Mouse (Mus musculus): Measurements from ENCODE around the gene Rpl18a. TPM values are rescaled to one million over a fixed set of nuclear protein-coding genes. Genes with fewer than 3 reads are reported as not detected.
A peak's percentile ranks its signal among the peaks of the same experiment; 100 is the strongest.

Gene Rpl18a
- total RNA-seq (2022), result 1,000 to 10,000 TPM in 2 of 4 experiments, 100 to 1,000 TPM in 2; 935 to 1,159 (median 1,025) TPM

GRCm38 (mm10) chr8:70897021-70897680 is at the start of gene Rpl18a:
Gene Rpl18a (minus strand): TSS chr8:70897412.
- DNase-seq (ENCODE audit: low spot score in 2 of 2), result peak; percentile 91 to 94

- DNase-seq (ENCODE audit: low spot score in 2 of 2), result no peak
Measured at GRCm38 (mm10) chr8:70943187-70943586, 46.0 kb upstream of the Rpl18a start.

- no peak for DNase-seq (ENCODE audit: low spot score in 2 of 2)
Measured at GRCm38 (mm10) chr8:70941478-70941877, 44.3 kb upstream of the Rpl18a start.

- DNase-seq (ENCODE audit: low spot score in 2 of 2), result no peak
Measured at GRCm38 (mm10) chr8:70937200-70937599, 40.0 kb upstream of the Rpl18a start.

- DNase-seq (ENCODE audit: low spot score in 2 of 2), result no peak
Measured at GRCm38 (mm10) chr8:70934786-70935185, 37.6 kb upstream of the Rpl18a start.

- no peak for DNase-seq (ENCODE audit: low spot score in 2 of 2)
Measured at GRCm38 (mm10) chr8:70933036-70933435, 35.8 kb upstream of the Rpl18a start.

- no peak for DNase-seq (ENCODE audit: low spot score in 2 of 2)
Measured at GRCm38 (mm10) chr8:70931731-70932130, 34.5 kb upstream of the Rpl18a start.

- DNase-seq (ENCODE audit: low spot score in 2 of 2), result no peak
Measured at GRCm38 (mm10) chr8:70928778-70929322, 31.6 kb upstream of the Rpl18a start.

- no peak for DNase-seq (ENCODE audit: low spot score in 2 of 2)
Measured at GRCm38 (mm10) chr8:70928096-70928495, 30.9 kb upstream of the Rpl18a start.

GRCm38 (mm10) chr8:70926396-70926795 is 29.2 kb upstream of the Rpl18a start:
- DNase-seq (ENCODE audit: low spot score in 2 of 2), result no peak

GRCm38 (mm10) chr8:70925754-70926153 is 28.5 kb upstream of the Rpl18a start:
- no peak for DNase-seq (ENCODE audit: low spot score in 2 of 2)

GRCm38 (mm10) chr8:70924151-70924550 is 26.9 kb upstream of the Rpl18a start:
- no peak for DNase-seq (ENCODE audit: low spot score in 2 of 2)

GRCm38 (mm10) chr8:70920049-70920922 is 23.1 kb upstream of the Rpl18a start:
- DNase-seq (ENCODE audit: low spot score in 2 of 2), result no peak

GRCm38 (mm10) chr8:70914704-70915103 is 17.5 kb upstream of the Rpl18a start:
- DNase-seq (ENCODE audit: low spot score in 2 of 2), result no peak

- no peak for DNase-seq (ENCODE audit: low spot score in 2 of 2)
Measured at GRCm38 (mm10) chr8:70913523-70913922, 16.3 kb upstream of the Rpl18a start.

GRCm38 (mm10) chr8:70912955-70913354 is 15.7 kb upstream of the Rpl18a start:
- no peak for DNase-seq (ENCODE audit: low spot score in 2 of 2)

- DNase-seq (ENCODE audit: low spot score in 2 of 2), result no peak
Measured at GRCm38 (mm10) chr8:70911596-70911995, 14.4 kb upstream of the Rpl18a start.

GRCm38 (mm10) chr8:70907518-70907917 is 10.3 kb upstream of the Rpl18a start:
- DNase-seq (ENCODE audit: low spot score in 2 of 2), result no peak

GRCm38 (mm10) chr8:70905831-70906736 is 8.9 kb upstream of the Rpl18a start, which contains the start of gene Map1s:
Gene Map1s (plus strand): TSS chr8:70905932.
- DNase-seq (ENCODE audit: low spot score in 2 of 2), result peak; percentile 30 to 45

- no peak for DNase-seq (ENCODE audit: low spot score in 2 of 2)
Measured at GRCm38 (mm10) chr8:70905463-70905830, 8.2 kb upstream of the Rpl18a start.

GRCm38 (mm10) chr8:70904532-70904931 is 7.3 kb upstream of the Rpl18a start:
- DNase-seq (ENCODE audit: low spot score in 2 of 2), result no peak
